Mouse (Mus musculus) ovary, postnatal 10 days (tissue): ENCODE measurements around the gene 2210010C04Rik.
"Not testable (repeated sequence)": the region's sequence is repeated elsewhere in the genome, so short reads cannot be mapped to it uniquely, and the experiment has no call there.

Source experiments
- DNase-seq: peaks from one replicate; pipeline ENCODE4 v3.0.0; 2022; ENCODE audit warnings: low spot score

Gene 2210010C04Rik

GRCm38 (mm10) chr6:41019140-41019539 lies 16.2 kb downstream of the 2210010C04Rik start:
- no peak for DNase-seq

GRCm38 (mm10) chr6:41018629-41019028 lies 16.7 kb downstream of the 2210010C04Rik start:
- no peak for DNase-seq

- no peak for DNase-seq
These were observed 20.2 kb downstream of the 2210010C04Rik start for GRCm38 (mm10) chr6:41015065-41015464.

GRCm38 (mm10) chr6:40999379-40999778 lies 35.9 kb downstream of the 2210010C04Rik start, which contains the start of gene Gm2663:
Gene Gm2663, minus strand, starts transcription at chr6:40999479.
- not testable (repeated sequence) for DNase-seq
